Mouse (Mus musculus) gastrocnemius, adult 2 months (tissue): Measurements from ENCODE around the gene Tmem232. TPM values are rescaled to one million over a fixed set of nuclear protein-coding genes. Genes with fewer than 3 reads are reported as not detected.
"Not testable (repeated sequence)": the region's sequence is repeated elsewhere in the genome, so short reads cannot be mapped to it uniquely, and the experiment has no call there.

Source experiments
- DNase-seq: peaks from one replicate; pipeline ENCODE4 v3.0.0; 2022
- H3K27ac ChIP-seq: fragments of 200-600 bp; 2 replicates; pipeline ENCODE4 v1.8.1; 2022; ENCODE audit warnings: mild to moderate bottlenecking
- H3K4me3 ChIP-seq: fragments of 200-600 bp; 2 replicates; pipeline ENCODE4 v1.8.1; 2022; ENCODE audit warnings: mild to moderate bottlenecking, moderate library complexity
- CTCF ChIP-seq: fragments of 200-600 bp; IDR thresholded peaks from 2 replicates; pipeline ENCODE4 v1.8.1; 2022; ENCODE audit warnings: antibody characterized with exemption, mild to moderate bottlenecking, moderate library complexity
- intact Hi-C: fragments of 180-260 bp; cut with DNase I; formaldehyde crosslinking; loops from one replicate; pipeline ENCODE4 v1.15.1; 2025
- total RNA-seq, 2 experiments: library from RNA; stranded (reverse); gene quantifications; 2 replicates each; pipeline ENCODE4 v1.2.3; 2021

Gene Tmem232
- total RNA-seq, 2 experiments from 2014 or later: 14.0 to 16.5 TPM

GRCm38 (mm10) chr17:65450818-65451217, 89.8 kb downstream of the Tmem232 start:
- H3K27ac ChIP-seq: no peak overlapping the region
- DNase-seq: no peak
- TF ChIP-seq CTCF: no peak
- intact Hi-C loops: no loop called here
- no peak overlapping the region for H3K4me3 ChIP-seq

- H3K27ac ChIP-seq, intact Hi-C loops, DNase-seq, H3K4me3 ChIP-seq: not testable (repeated sequence)
Observed at GRCm38 (mm10) chr17:65437906-65438305, 102.7 kb downstream of the Tmem232 start.

- no peak for DNase-seq
- TF ChIP-seq CTCF: no peak
- no peak overlapping the region for H3K27ac ChIP-seq
- intact Hi-C loops: no loop called here
- H3K4me3 ChIP-seq: no peak overlapping the region
Observed at GRCm38 (mm10) chr17:65419124-65419523, 121.5 kb downstream of the Tmem232 start.

- no peak for DNase-seq
- intact Hi-C loops: no loop called here
- TF ChIP-seq CTCF: no peak
- H3K27ac ChIP-seq: no peak overlapping the region
- H3K4me3 ChIP-seq: no peak overlapping the region
Observed at GRCm38 (mm10) chr17:65405309-65405708, 135.3 kb downstream of the Tmem232 start.

- no peak for DNase-seq
- intact Hi-C loops: no loop called here
- Histone ChIP-seq H3K4me3 (no peak overlapping the region), H3K27ac (no peak overlapping the region)
- TF ChIP-seq CTCF: no peak
Observed at GRCm38 (mm10) chr17:65400914-65401313, 139.7 kb downstream of the Tmem232 start.

- Histone ChIP-seq H3K4me3 (no peak overlapping the region), H3K27ac (no peak overlapping the region)
- no peak for TF ChIP-seq CTCF
- intact Hi-C loops: no loop called here
- no peak for DNase-seq
Observed at GRCm38 (mm10) chr17:65384411-65384962, 156.1 kb downstream of the Tmem232 start.

GRCm38 (mm10) chr17:65370034-65370780, 170.4 kb downstream of the Tmem232 start:
- intact Hi-C loops: no loop called here
- H3K4me3 ChIP-seq: no peak overlapping the region
- no peak for DNase-seq

GRCm38 (mm10) chr17:65365535-65366254, 174.9 kb downstream of the Tmem232 start:
- no peak for TF ChIP-seq CTCF
- no peak for DNase-seq
- H3K27ac ChIP-seq: no peak overlapping the region
- no peak overlapping the region for H3K4me3 ChIP-seq
- intact Hi-C loops: no loop called here

More at GRCm38 (mm10) chr17:65370034-65370780, 170.4 kb downstream of the Tmem232 start:
- no peak for TF ChIP-seq CTCF
- H3K27ac ChIP-seq: no peak overlapping the region

GRCm38 (mm10) chr17:65351836-65352235, 188.7 kb downstream of the Tmem232 start:
- Histone ChIP-seq H3K4me3 (no peak overlapping the region), H3K27ac (no peak overlapping the region)
- DNase-seq: no peak
- intact Hi-C loops: no loop called here
- no peak for TF ChIP-seq CTCF

- no peak for DNase-seq
Observed at GRCm38 (mm10) chr17:65340016-65340415, 200.6 kb downstream of the Tmem232 start.

GRCm38 (mm10) chr17:65330759-65331158, 209.8 kb downstream of the Tmem232 start:
- Histone ChIP-seq H3K4me3 (no peak overlapping the region), H3K27ac (no peak overlapping the region)
- no peak for DNase-seq
- TF ChIP-seq CTCF: no peak
- intact Hi-C loops: no loop called here

More at GRCm38 (mm10) chr17:65340016-65340415, 200.6 kb downstream of the Tmem232 start:
- no peak overlapping the region for H3K4me3 ChIP-seq
- no peak for TF ChIP-seq CTCF
- intact Hi-C loops: no loop called here
- H3K27ac ChIP-seq: no peak overlapping the region

- peak; percentile 80 for TF ChIP-seq CTCF
- Histone ChIP-seq H3K4me3 (no peak overlapping the region), H3K27ac (no peak overlapping the region)
- DNase-seq: peak; percentile 43
- intact Hi-C loops: loop anchor here (5.0 kb wide), 1 partner anchor 253 kb away; no protein-coding TSS in a partner anchor
Observed at GRCm38 (mm10) chr17:65325249-65325648, 215.3 kb downstream of the Tmem232 start.

GRCm38 (mm10) chr17:65320623-65321022, 220.0 kb downstream of the Tmem232 start:
- DNase-seq: no peak
- no peak for TF ChIP-seq CTCF
- intact Hi-C loops: no loop called here
- Histone ChIP-seq H3K4me3 (no peak overlapping the region), H3K27ac (no peak overlapping the region)
